Mouse (Mus musculus) cerebellum, adult (tissue): Measurements from ENCODE around the gene Pcare.
A peak's percentile ranks its signal among the peaks of the same experiment; 100 is the strongest.

Source experiments
- ATAC-seq: cut with Nextera tagmentation; 2 replicates; pipeline ENCODE4 v1.9.2; 2017; ENCODE audit warnings: mild to moderate bottlenecking, moderate library complexity, mixed read lengths; ENCODE audit not compliant: insufficient number of reproducible peaks, low FRiP score, low TSS enrichment

The Pcare gene

DNA sequence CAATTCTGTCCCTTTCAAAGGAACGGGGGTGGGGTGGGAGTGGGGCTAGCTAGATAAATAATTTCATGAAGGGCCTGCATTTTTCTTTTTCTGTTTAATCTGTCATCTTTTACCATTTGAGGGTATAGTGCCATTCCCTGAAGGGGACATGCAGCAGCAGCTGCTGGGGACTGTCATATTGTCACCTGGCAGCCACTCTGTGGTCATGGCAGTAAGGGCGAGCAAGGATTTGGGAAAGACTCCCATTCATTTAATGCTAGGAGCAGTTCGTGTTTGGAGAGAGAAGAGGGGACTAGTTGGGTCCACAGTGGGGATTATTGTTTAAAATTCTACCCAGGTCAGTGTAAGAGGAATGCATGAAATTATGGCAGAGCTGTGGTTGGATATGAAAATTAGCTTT, 16.3 kb downstream of the Pcare start:
- no peak for ATAC-seq

DNA sequence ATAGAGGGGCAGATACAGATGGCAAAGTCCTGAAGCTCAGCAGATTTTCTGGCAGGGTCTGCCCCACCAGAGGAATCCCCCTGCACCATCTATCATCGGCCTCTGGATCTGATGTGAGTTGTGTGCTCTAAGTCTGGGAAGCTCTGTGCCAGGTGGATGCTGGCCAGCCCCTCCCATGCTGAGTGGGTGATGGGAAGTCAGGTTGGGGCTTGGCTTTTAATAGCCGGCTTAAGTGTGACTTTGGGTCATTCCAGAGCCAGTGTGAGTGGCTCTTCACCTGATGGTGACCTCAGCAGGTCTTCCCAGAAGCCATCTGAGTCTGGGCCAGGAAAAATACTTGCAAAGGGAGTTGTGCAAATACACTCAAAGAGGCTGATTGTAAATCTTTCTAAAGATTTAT, 22.0 kb downstream of the Pcare start:
- ATAC-seq: no peak

DNA sequence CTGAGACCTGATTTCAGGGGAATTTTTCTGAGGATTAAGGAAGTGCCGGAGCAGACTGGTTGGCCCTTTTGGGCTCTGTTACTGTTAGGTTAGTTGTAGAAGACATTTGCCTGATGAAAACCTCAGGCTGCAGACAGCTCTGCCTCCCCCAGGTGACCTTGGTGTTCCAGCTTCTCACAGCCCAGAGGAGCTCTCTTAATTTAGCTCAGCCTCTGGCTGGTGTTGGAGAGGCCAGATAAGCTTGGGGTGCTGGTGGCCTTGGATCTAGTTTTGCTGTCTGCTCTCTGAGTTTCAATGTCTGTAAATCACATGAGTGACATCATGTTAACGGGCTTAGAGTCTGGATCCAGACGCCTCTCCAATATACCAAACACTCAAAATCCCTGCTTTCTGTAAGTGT, 31.7 kb downstream of the Pcare start:
- no peak for ATAC-seq

DNA sequence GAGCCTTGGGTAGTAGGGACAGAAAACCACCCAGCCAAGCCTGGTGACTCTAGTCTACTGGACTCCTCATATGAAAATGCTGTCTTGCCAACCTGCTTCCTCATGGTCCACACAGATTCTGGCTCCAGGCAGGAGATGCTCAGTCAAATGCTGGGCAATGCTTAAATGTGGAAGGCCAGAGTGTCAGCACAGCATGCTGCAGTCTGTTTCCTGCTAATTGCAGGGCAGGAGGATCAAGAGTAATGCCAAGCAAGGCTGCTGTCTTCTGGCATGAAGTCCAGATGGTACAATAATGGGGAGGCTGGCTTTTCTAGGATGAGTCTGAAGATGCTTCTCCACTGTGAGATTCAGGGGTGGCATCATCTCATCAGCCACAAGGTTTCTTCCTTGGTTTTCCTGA, 32.3 kb downstream of the Pcare start:
- peak; percentile 87 for ATAC-seq

DNA sequence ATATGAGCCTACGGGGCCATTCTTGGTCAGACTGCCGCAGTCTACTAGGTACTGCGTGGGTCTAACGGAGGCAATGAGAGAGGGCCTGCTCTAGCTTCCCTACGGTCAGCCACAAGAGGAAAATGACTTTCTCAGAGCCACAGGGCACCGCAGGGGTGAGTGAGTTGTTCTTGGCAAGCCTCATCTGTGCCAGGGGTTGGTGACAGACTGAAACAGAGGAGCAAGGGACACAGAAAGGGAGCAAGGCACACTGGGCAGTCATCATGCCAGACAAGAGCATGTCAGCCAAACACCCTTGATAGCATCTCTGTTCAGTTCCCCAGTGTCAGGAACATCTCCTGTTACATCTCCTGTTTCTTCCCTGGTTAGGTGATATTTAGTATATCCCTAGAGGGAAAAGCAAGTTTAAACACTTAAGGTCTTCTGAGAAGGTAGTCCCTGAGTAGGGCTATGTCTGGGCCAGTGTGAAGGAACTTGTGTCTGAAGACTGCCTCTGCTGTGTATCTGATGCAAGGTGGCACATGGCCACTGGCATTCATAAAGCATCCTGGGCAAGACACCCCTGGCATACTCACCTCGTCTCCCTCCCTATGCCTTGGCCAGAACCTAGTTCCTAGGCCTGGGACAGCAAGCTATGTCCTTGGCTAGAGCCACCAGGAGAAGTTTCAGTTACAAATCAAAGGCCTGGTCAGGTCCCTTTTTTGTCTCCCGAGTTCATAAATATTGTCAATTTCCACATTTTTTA, 34.6 kb downstream of the Pcare start:
- no peak for ATAC-seq

DNA sequence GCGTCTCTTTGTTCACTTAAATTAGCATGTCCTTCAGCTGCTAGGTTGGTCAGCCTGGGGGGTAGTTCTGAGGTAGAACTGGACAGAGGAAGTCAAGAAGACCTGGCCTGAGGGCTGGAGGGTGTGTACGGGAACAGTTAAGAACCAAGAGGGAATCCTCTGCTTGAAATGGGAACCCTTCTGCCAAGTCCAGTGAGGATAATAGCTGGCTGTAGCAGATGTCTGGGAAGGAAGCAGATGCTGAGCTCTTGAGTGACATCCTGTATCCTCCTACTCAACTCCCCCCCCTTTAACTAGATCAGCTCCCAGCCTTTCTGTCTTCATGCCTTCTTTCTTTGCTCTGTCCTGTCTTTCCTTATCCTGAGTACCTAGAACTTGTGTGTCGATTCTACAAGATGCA, 37.7 kb downstream of the Pcare start:
- ATAC-seq: no peak

DNA sequence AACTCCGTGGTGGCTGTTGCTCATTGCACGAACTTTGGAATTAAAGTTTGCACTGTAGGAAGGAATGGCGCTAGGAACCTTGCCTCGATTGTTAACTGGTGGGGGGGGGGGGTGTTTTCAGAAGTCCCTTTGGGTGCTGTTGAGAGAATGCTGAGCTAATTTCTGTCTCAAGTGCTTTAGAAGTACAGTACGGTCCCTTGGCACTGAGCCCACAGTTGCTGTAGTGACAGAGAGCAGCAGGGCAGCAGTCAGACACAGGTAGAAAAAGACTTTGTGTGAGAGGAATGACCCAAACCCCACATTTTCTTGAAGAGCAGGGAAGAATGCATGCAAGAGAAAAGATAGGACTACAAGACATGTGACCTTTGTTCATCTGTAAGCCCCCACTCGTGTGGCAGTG, 40.4 kb downstream of the Pcare start:
- no peak for ATAC-seq

DNA sequence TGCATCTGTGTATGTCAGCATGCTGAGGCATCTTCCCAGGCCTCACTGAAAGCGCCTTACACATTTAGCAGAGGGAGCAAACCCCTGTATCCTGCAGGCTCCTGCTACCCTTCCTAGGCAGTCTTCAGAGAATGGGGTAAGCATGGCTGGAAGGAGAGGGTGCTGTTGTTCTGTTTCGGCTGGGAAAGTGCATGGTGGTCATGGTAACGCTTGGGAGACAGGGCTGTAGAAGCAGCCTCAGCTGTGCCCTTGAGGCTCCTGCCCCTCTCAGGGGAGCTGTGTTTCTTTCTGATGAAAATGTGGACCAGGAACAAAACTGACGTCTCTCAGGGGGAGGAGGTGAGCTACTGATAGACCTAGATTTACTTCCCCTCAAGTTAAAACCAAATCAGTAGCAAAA, 45.0 kb downstream of the Pcare start:
- ATAC-seq: no peak

DNA sequence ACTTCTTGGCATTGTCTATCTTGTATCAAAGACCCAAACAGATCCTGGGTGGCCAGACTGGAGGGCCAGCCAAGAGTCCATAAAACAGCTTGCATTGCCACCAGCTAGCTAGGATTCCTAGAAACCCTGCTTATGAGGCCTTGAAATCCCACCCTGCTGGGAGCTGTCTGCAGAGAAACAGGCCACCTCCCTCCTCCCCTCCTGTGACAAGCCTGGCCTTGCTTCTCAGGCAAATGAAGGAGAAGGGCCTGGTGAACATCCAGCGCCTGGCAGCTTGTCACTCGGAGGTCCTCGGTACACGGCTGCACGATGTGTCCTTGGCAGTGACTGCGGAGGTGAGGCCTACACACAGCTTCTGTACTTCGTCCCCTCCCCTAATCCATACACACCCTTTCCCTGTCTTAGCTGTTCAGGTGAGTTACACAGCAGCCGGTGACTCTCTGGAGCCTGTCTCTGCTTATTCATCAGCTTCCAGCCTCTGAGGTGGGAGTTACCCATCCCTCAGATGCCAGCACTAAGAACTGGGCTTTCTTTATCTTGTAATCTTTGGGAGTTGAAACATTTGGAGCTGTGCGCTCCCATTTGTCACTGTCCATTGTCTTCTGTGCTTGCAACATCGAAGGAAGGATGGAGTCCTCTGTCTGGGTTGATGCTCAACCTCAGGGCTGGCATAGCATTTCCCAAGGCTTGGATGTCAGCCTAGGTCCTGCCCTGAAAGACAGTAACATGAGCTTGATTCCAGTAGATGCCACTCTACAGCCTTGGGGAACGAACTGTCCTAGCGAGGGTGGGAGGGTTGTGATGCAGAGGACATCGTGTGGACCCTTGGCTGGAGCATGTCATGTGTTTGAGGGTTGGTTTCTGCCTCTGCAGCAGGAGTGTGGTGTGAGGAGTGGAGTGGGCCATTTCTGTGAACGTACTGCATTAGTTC, 46.9 kb downstream of the Pcare start:
- no peak for ATAC-seq

DNA sequence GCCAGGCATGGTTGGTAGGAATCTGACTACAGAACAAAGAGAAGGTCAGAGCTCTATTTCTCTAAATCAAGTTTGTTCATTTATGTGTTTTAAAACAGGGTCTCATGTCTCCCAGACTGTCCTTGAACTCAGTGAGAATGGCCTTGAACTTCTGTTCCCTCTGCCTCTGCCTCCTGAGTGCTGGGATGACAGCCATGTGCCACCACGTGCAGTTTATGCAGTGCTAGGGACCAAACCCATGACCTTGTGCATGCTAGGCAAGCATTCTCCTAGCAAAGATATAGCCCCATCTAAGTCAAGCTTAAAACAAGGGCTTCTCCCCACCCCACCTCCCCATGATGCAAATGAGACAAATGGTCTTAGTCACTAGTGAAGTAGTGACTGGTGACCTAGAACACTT, 47.6 kb downstream of the Pcare start:
- no peak for ATAC-seq

DNA sequence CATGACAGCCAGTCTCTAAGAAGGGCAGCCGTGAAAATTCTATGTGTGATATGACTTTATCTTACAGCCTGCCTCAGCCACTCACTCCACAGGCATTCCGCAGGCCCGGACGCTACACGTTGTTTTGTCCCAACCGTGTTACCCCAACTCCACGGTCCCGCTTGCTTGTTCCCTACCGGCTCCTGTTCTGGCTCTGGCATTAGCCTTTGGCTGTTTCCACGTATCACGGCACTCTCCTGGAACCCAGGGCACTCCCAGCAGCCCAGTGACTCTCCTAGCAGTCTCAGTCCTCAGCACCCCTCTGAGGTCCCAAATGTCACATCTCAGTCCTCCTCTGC, 54.1 kb downstream of the Pcare start:
- no peak for ATAC-seq

DNA sequence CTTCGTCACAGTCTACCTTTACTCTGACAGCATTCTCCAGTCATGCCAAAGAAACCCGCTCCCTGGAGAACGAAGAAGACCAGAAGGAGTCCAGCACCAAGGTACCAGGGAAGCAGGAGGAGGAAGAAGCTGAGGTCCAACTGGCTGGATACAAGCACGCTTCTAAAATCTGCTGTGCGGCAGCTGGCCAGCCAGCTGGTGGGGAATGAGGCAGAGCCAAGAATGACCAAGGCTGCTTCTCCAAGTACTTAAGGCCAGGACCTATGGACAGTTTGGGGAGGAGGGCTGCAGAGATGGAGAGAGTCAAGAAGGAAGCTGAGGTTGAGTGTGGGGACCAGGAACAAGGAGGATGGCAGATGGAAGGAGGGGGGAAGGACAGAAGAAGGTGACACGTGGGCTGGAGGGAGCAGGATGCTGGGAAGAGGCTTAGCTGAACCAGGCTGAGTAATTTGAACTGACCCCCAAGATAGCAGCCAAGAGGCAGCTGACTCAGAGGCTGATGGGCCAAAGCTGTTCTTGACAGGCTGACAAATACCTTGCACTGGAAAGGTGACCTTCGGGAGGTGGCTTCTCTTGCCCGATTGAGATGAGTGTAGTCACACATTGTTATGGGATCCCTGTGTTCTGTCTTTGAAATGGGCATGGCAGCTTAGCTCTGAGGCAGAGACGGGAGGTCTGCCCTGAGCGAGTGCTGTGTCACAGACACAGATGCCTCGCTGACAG, 54.6 kb downstream of the Pcare start:
- no peak for ATAC-seq

DNA sequence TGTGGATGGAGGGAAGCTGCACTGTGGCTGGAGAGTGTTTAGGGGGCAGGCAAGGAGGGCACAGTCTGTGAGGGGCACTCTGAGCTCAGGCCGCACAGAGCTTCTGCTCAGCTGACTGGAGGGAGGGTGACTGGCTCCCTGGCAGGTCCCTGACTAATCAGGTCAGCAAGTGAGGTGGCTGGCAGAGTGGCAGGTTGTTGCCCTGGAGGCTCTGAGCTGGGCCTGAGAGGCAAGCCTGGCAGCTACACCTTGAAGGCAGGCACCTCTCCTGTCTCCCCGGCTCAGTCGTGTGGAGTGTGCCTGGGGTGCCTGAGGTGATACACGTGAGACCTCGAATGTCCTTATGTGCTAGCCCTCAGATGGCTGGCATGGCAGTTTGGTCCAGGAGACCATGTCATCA, 56.3 kb downstream of the Pcare start:
- no peak for ATAC-seq

DNA sequence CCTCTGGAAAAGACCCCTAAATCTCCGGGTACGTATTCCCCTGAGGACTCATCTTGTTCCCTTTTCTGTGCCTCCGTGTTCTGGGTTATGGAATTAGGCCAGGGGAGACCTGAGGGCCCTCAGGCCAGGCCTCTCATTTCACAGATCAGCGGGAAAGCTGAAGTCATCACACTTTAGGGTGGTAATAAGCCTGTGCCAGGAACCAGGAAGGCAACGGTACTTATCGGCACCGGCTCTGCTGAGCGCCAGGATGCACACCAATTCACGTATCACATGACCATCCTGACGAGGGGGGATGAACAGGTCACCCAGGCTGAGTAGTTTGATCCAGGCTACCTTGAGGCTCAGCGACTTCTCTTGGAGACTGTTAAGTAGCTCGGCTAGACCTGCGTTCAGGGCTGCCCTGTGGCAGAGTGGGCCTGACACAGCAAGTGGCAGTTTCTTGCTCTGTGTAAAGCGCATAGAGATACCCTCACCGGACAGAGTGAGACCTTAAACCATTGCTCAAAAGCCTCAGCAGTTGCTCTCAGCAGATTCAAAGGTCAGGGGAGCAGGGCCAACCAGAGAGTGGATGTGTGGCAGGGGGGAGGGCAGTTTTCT, 56.9 kb downstream of the Pcare start:
- no peak for ATAC-seq

DNA sequence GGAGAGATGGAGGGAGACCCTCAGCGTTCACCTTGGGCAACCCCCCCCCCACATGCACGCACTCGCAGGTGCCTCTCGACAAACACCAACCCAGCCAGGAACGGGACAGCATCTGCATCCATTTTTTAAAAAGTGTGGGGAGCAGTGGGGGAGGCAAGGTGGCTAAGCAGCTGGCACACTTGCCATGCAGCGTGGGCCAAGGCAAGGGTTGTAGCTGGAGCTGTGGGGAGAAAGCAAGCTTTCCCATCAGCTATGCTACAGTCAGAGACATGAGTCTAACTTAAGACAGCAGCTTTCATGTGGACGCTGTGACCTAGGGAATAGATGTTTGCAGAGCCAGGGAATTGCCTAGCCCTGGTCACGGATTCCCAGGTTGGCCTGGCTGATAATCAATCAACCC, 57.5 kb downstream of the Pcare start:
- ATAC-seq: no peak

DNA sequence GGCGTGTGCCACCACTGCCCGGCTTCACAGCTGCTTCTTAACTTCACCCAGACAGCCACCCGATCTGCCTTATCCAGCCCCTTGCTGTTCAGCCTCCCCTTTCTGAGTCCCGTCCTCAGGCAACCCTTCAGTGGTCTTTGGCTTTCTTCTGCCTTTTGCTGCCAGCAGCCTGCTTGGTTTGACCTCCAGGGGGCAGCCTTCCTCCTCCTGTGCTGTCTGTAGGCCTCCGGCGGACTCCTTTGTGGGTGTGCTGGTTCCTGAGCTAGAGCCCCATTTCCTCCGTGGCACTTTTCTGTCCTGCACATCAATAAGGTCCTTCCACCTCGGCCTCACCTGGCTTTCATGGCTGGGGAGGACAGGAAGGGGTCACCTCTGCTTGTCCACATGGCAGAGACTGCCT, 58.9 kb downstream of the Pcare start:
- no peak for ATAC-seq
